Mouse (Mus musculus) stomach, embryonic 15.5 days (tissue): ENCODE measurements around the gene Nelfcd. TPM values are rescaled to one million over a fixed set of nuclear protein-coding genes. Genes with fewer than 3 reads are reported as not detected.
A peak's percentile ranks its signal among the peaks of the same experiment; 100 is the strongest.

Source experiments
- ATAC-seq: fragments of 200-750 bp; cut with Nextera tagmentation; 2 replicates; pipeline ENCODE4 v1.8.0; 2017; ENCODE audit warnings: low read depth, moderate number of reproducible peaks, moderate TSS enrichment; ENCODE audit not compliant: insufficient read depth, low FRiP score
- H3K27ac ChIP-seq: fragments of 300-500 bp; sonication (generic); 2 replicates; pipeline ENCODE4 v1.5.1; 2015; ENCODE audit warnings: mild to moderate bottlenecking, inconsistent platforms
- H3K27me3 ChIP-seq: fragments of 300-500 bp; sonication (generic); replicated peaks from 2 replicates; pipeline ENCODE4 v1.6.1; 2015; ENCODE audit warnings: inconsistent platforms
- H3K36me3 ChIP-seq: fragments of 300-500 bp; sonication (generic); 2 replicates; pipeline ENCODE4 v1.6.1; 2015; ENCODE audit warnings: inconsistent platforms
- H3K4me1 ChIP-seq: fragments of 300-500 bp; sonication (generic); 2 replicates; pipeline ENCODE4 v1.6.1; 2015; ENCODE audit warnings: inconsistent platforms
- H3K4me2 ChIP-seq: fragments of 300-500 bp; sonication (generic); 2 replicates; pipeline ENCODE4 v1.6.1; 2015; ENCODE audit warnings: mild to moderate bottlenecking, inconsistent platforms
- H3K4me3 ChIP-seq: fragments of 300-500 bp; sonication (generic); replicated peaks from 2 replicates; pipeline ENCODE4 v1.5.1; 2015; ENCODE audit warnings: inconsistent platforms
- H3K9ac ChIP-seq: fragments of 300-500 bp; sonication (generic); 2 replicates; pipeline ENCODE4 v1.6.1; 2015; ENCODE audit warnings: inconsistent platforms
- H3K9me3 ChIP-seq: fragments of 300-500 bp; sonication (generic); 2 replicates; pipeline ENCODE4 v1.6.1; 2016; ENCODE audit warnings: inconsistent platforms
- WGBS: fragments of 180-500 bp; shearing (Covaris S2); methylation state at CpG from one replicate; pipeline ENCODE4 v1.1.7; 2015; 5-methylcytosine and 5-hydroxymethylcytosine counted together
- polyA plus RNA-seq: library from polyadenylated mRNA; unstranded; fragments of >200 nt; fragmentation: Nextera tagmentation; extraction: Ambion mirVana; gene quantifications from 2 replicates; pipeline ENCODE4 v1.2.1, GENCODE M21; 2015

Gene Nelfcd
- polyA plus RNA-seq, 1 experiment from 2014 or later: 92.4 TPM

GRCm38 (mm10) chr2:174415001-174415730 lies 438 bp upstream of the Nelfcd start:
- peak overlapping the region; percentile 97 for H3K4me3 ChIP-seq

GRCm38 (mm10) chr2:174421107-174421506 lies 5.5 kb downstream of the Nelfcd start:
- no peak for ATAC-seq
- Histone ChIP-seq H3K36me3 (peaks cover 48% of the 10 kb centered on the region), H3K9ac (no peak overlapping the region), H3K27ac (no peak overlapping the region), H3K27me3 (no peaks in the 10 kb centered on the region), H3K4me1 (peaks cover 9% of the 10 kb centered on the region), H3K4me3 (no peak overlapping the region), H3K4me2 (no peak overlapping the region), H3K9me3 (no peaks in the 10 kb centered on the region)
- 85% methylated on average over 6 of the region's 6 CpGs for WGBS

More at GRCm38 (mm10) chr2:174415001-174415730, 438 bp upstream of the Nelfcd start:
- 43% methylated on average over 18 of the region's 18 CpGs for WGBS
- no peaks in the 10 kb centered on the region for H3K9me3 ChIP-seq
- H3K27ac ChIP-seq: no peak overlapping the region
- H3K4me1 ChIP-seq: peaks cover 9% of the 10 kb centered on the region
- H3K4me2 ChIP-seq: peak overlapping the region; percentile 83
- no peak for ATAC-seq
- H3K9ac ChIP-seq: no peak overlapping the region
- H3K27me3 ChIP-seq: no peaks in the 10 kb centered on the region
- 0 out of 2 replicates have a peak, but pooled peaks cover 5% of the 10 kb centered on the region for H3K36me3 ChIP-seq

- H3K9ac ChIP-seq: no peak overlapping the region
Measured at GRCm38 (mm10) chr2:174424301-174425085, 8.9 kb downstream of the Nelfcd start.

GRCm38 (mm10) chr2:174426856-174427255 lies 11.3 kb downstream of the Nelfcd start:
- no peak for ATAC-seq
- Histone ChIP-seq H3K36me3 (peaks cover 66% of the 10 kb centered on the region), H3K4me1 (no peaks in the 10 kb centered on the region), H3K27ac (no peak overlapping the region), H3K27me3 (no peaks in the 10 kb centered on the region), H3K9me3 (no peaks in the 10 kb centered on the region), H3K9ac (no peak overlapping the region), H3K4me3 (no peak overlapping the region), H3K4me2 (no peak overlapping the region)
- WGBS: 91% methylated on average over 12 of the region's 12 CpGs

More at GRCm38 (mm10) chr2:174424301-174425085, 8.9 kb downstream of the Nelfcd start:
- Histone ChIP-seq H3K27me3 (no peaks in the 10 kb centered on the region), H3K27ac (no peak overlapping the region), H3K9me3 (no peaks in the 10 kb centered on the region), H3K36me3 (peaks cover 80% of the 10 kb centered on the region), H3K4me2 (no peak overlapping the region), H3K4me3 (no peak overlapping the region), H3K4me1 (no peaks in the 10 kb centered on the region)
- no peak for ATAC-seq
- WGBS: 90% methylated on average over 11 of the region's 11 CpGs

- Histone ChIP-seq H3K4me2 (no peak overlapping the region), H3K36me3 (peaks cover 62% of the 10 kb centered on the region), H3K27me3 (no peaks in the 10 kb centered on the region), H3K27ac (no peak overlapping the region), H3K4me1 (no peaks in the 10 kb centered on the region), H3K9ac (no peak overlapping the region), H3K9me3 (no peaks in the 10 kb centered on the region), H3K4me3 (no peak overlapping the region)
- no peak for ATAC-seq
- 81% methylated on average over 18 of the region's 18 CpGs for WGBS
Measured at GRCm38 (mm10) chr2:174428076-174428835, 12.7 kb downstream of the Nelfcd start.

- H3K4me3 ChIP-seq: no peak overlapping the region
- peaks cover 61% of the 10 kb centered on the region for H3K36me3 ChIP-seq
- no peaks in the 10 kb centered on the region for H3K4me1 ChIP-seq
- ATAC-seq: no peak
- H3K9me3 ChIP-seq: no peaks in the 10 kb centered on the region
- H3K27ac ChIP-seq: no peak overlapping the region
- no peaks in the 10 kb centered on the region for H3K27me3 ChIP-seq
- H3K4me2 ChIP-seq: no peak overlapping the region
- 88% methylated on average over 10 of the region's 10 CpGs for WGBS
- no peak overlapping the region for H3K9ac ChIP-seq
Measured at GRCm38 (mm10) chr2:174428996-174429591, 13.5 kb downstream of the Nelfcd start.

GRCm38 (mm10) chr2:174434943-174435342 lies 19.3 kb downstream of the Nelfcd start:
- Histone ChIP-seq H3K4me2 (no peak overlapping the region), H3K36me3 (peaks cover 7% of the 10 kb centered on the region; the same call in 1 of the 2 replicates), H3K27ac (no peak overlapping the region), H3K4me1 (peaks cover 12% of the 10 kb centered on the region; the same call in 1 of the 2 replicates), H3K9ac (no peak overlapping the region), H3K9me3 (no peaks in the 10 kb centered on the region), H3K4me3 (no peak overlapping the region), H3K27me3 (no peaks in the 10 kb centered on the region)
- WGBS: 93% methylated on average over 9 of the region's 9 CpGs
- ATAC-seq: no peak

GRCm38 (mm10) chr2:174436076-174436701 lies 20.6 kb downstream of the Nelfcd start:
- no peak overlapping the region for H3K4me2 ChIP-seq

GRCm38 (mm10) chr2:174436916-174437696 lies 21.5 kb downstream of the Nelfcd start:
- 92% methylated on average over 7 of the region's 7 CpGs for WGBS
- Histone ChIP-seq H3K36me3 (peaks cover 7% of the 10 kb centered on the region; the same call in 1 of the 2 replicates), H3K4me3 (0 out of 2 replicates have a peak overlapping the region, but pooled peaks have one; percentile 11), H3K27ac (0 out of 2 replicates have a peak overlapping the region, but pooled peaks have one; percentile 44), H3K4me1 (peaks cover 17% of the 10 kb centered on the region; the same call in 1 of the 2 replicates), H3K9me3 (no peaks in the 10 kb centered on the region), H3K4me2 (peak overlapping the region; percentile 83; the same call in 1 of the 2 replicates), H3K9ac (no peak overlapping the region), H3K27me3 (no peaks in the 10 kb centered on the region)
- ATAC-seq: no peak

More at GRCm38 (mm10) chr2:174436076-174436701, 20.6 kb downstream of the Nelfcd start:
- ATAC-seq: no peak
- WGBS: 87% methylated on average over 26 of the region's 26 CpGs
- peaks cover 7% of the 10 kb centered on the region; the same call in 1 of the 2 replicates for H3K36me3 ChIP-seq
- no peak overlapping the region for H3K4me3 ChIP-seq
- no peaks in the 10 kb centered on the region for H3K27me3 ChIP-seq
- H3K9ac ChIP-seq: no peak overlapping the region
- no peak overlapping the region for H3K27ac ChIP-seq
- no peaks in the 10 kb centered on the region for H3K9me3 ChIP-seq
- peaks cover 12% of the 10 kb centered on the region; the same call in 1 of the 2 replicates for H3K4me1 ChIP-seq

- H3K4me2 ChIP-seq: peak overlapping the region; percentile 83
- no peaks in the 10 kb centered on the region for H3K27me3 ChIP-seq
- H3K9me3 ChIP-seq: no peaks in the 10 kb centered on the region
- H3K9ac ChIP-seq: 0 out of 2 replicates have a peak overlapping the region, but pooled peaks have one; percentile 10
- peaks cover 3% of the 10 kb centered on the region; the same call in 1 of the 2 replicates for H3K36me3 ChIP-seq
- peaks cover 19% of the 10 kb centered on the region for H3K4me1 ChIP-seq
- 90% methylated on average over 4 of the region's 4 CpGs for WGBS
- no peak for ATAC-seq
- peak overlapping the region; percentile 61; the same call in 1 of the 2 replicates for H3K4me3 ChIP-seq
- 0 out of 2 replicates have a peak overlapping the region, but pooled peaks have one; percentile 44 for H3K27ac ChIP-seq
Measured at GRCm38 (mm10) chr2:174437697-174437982, 22.0 kb downstream of the Nelfcd start.
